Mouse (Mus musculus): ENCODE results near the gene Prpmp5. TPM values are rescaled to one million over a fixed set of nuclear protein-coding genes. Genes with fewer than 3 reads are reported as not detected.
"Not testable (repeated sequence)": the region's sequence is repeated elsewhere in the genome, so short reads cannot be mapped to it uniquely, and the experiment has no call there.

Gene Prpmp5
- not detected in 2 replicates for polyA plus RNA-seq (2011; ENCODE audit: insufficient read depth, insufficient read length, low read depth, missing spikeins)

DNA sequence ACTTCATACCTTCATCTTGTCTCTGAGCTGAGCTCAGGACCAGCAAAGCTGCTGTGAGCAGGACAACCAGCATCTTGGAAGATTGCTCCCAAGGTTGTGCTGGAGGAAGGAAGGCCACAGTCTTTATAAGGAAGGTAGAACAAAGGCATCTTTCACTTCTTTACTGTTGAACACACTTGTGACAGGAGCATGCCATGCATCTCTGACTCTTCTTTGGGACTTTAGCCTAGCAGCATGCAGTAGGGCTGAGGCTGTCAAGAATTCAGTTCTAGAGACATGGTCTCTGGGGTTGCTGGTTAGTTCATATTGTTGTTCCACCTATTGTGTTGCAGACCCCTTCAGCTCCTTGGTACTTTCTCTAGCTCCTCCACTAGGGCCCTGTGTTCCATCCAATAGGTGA is at the start of gene Prpmp5:
Prpmp5 (minus strand) TSS at position 101 of the 400 bp plus-strand sequence.
- not testable (repeated sequence) for H3K27ac ChIP-seq (ENCODE audit: insufficient read depth, low read length); H3K9me3 ChIP-seq (replicated peaks; ENCODE audit: control insufficient read depth, insufficient read depth, low read length, poor library complexity, severe bottlenecking); H3K9ac ChIP-seq (ENCODE audit: low read depth, poor library complexity, severe bottlenecking); H3K4me1 ChIP-seq (ENCODE audit: control insufficient read depth, insufficient read depth, low read length); H3K27me3 ChIP-seq (ENCODE audit: control insufficient read depth, insufficient read depth, low read length, poor library complexity, severe bottlenecking); H3K4me3 ChIP-seq (ENCODE audit: low read depth, low read length); H3K36me3 ChIP-seq (ENCODE audit: control insufficient read depth, insufficient read depth, low read length, poor library complexity, severe bottlenecking)

DNA sequence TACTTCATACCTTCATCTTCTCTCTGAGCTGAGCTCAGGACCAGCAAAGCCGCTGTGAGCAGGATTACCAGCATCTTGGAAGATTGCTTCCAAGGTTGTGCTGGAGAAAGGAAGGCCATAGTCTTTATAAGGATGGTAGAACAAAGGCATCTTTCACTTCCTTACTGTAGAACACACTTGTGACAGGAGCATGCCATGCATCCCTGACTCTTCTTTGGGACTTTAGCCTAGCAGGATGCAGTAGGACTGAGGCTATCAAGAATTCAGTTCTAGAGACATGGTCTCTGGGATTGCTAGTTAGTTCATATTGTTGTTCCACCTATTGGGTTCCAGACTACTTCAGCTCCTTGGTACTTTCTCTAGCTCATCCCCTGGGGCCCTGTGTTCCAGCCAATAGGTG is 49.5 kb upstream of the Prpmp5 start, which contains the start of gene Gm8882:
Gm8882 (minus strand) TSS at position 101 of the 400 bp plus-strand sequence.
- H3K4me3 ChIP-seq (ENCODE audit: low read depth, low read length); H3K4me1 ChIP-seq (ENCODE audit: control insufficient read depth, insufficient read depth, low read length); H3K9ac ChIP-seq (ENCODE audit: low read depth, poor library complexity, severe bottlenecking); H3K36me3 ChIP-seq (ENCODE audit: control insufficient read depth, insufficient read depth, low read length, poor library complexity, severe bottlenecking); H3K27me3 ChIP-seq (ENCODE audit: control insufficient read depth, insufficient read depth, low read length, poor library complexity, severe bottlenecking); H3K9me3 ChIP-seq (replicated peaks; ENCODE audit: control insufficient read depth, insufficient read depth, low read length, poor library complexity, severe bottlenecking); H3K27ac ChIP-seq (ENCODE audit: insufficient read depth, low read length): not testable (repeated sequence)

Other genes with a start within 250 kb of the Prpmp5 start
- gene Prb1, start 104.2 kb downstream of the Prpmp5 start, polyA plus RNA-seq (2011; ENCODE audit: insufficient read depth, insufficient read length, low read depth, missing spikeins), result not detected in 2 replicates
- gene Gm8882, start 49.4 kb upstream of the Prpmp5 start, polyA plus RNA-seq (2011; ENCODE audit: insufficient read depth, insufficient read length, low read depth, missing spikeins), result not detected in 2 replicates

Data from ES-Bruce4 (cell line).